Mouse (Mus musculus): ENCODE results near the gene Tbl3. TPM values are rescaled to one million over a fixed set of nuclear protein-coding genes. Genes with fewer than 3 reads are reported as not detected.

The Tbl3 gene
- polyA plus RNA-seq, 1 experiment from 2014 or later, result 29.3 TPM

GRCm38 (mm10) chr17:24739926-24740325, 32.5 kb upstream of the Tbl3 start:
- no peak for ATAC-seq (ENCODE audit: low read depth)
- WGBS (ENCODE audit: insufficient replicate concordance), result 64% methylated on average over 8 of the region's 8 CpGs
- H3K36me3 ChIP-seq (ENCODE audit: control insufficient read depth, insufficient read depth), result peaks cover 3% of the 10 kb centered on the region
- no peak overlapping the region for H3K4me2 ChIP-seq (ENCODE audit: low read depth, low read length)
- no peak overlapping the region for H3K9ac ChIP-seq (ENCODE audit: low read depth, low read length)
- H3K4me3 ChIP-seq (ENCODE audit: low read depth, low read length), result no peak overlapping the region
- H3K27me3 ChIP-seq (ENCODE audit: control insufficient read depth, insufficient read depth, low read depth, low read length), result no peaks in the 10 kb centered on the region
- H3K27ac ChIP-seq (ENCODE audit: low read length), result no peak overlapping the region
- no peaks in the 10 kb centered on the region for H3K9me3 ChIP-seq (replicated peaks; ENCODE audit: control insufficient read depth, low read length)
- H3K4me1 ChIP-seq (ENCODE audit: control insufficient read depth, low read depth, low read length), result peaks cover 29% of the 10 kb centered on the region

GRCm38 (mm10) chr17:24738238-24738637, 30.8 kb upstream of the Tbl3 start:
- peak overlapping the region; percentile 95 for H3K4me2 ChIP-seq (ENCODE audit: low read depth, low read length)
- no peak overlapping the region for H3K9ac ChIP-seq (ENCODE audit: low read depth, low read length)
- peak overlapping the region; percentile 76 for H3K4me3 ChIP-seq (ENCODE audit: low read depth, low read length)
- H3K27ac ChIP-seq (ENCODE audit: low read length), result peak overlapping the region; percentile 29; the same call in 1 of the 2 replicates
- H3K27me3 ChIP-seq (ENCODE audit: control insufficient read depth, insufficient read depth, low read depth, low read length), result no peaks in the 10 kb centered on the region
- no peaks in the 10 kb centered on the region for H3K9me3 ChIP-seq (replicated peaks; ENCODE audit: control insufficient read depth, low read length)
- peaks cover 29% of the 10 kb centered on the region for H3K4me1 ChIP-seq (ENCODE audit: control insufficient read depth, low read depth, low read length)
- ATAC-seq (ENCODE audit: low read depth), result no peak
- WGBS (ENCODE audit: insufficient replicate concordance), result 66% methylated on average over 4 of the region's 4 CpGs
- H3K36me3 ChIP-seq (ENCODE audit: control insufficient read depth, insufficient read depth), result peaks cover 3% of the 10 kb centered on the region

GRCm38 (mm10) chr17:24737135-24737810, 29.8 kb upstream of the Tbl3 start:
- Histone ChIP-seq H3K4me2 (ENCODE audit: low read depth, low read length) (peak overlapping the region; percentile 95), H3K4me3 (ENCODE audit: low read depth, low read length) (peak overlapping the region; percentile 76), H3K9me3 (replicated peaks; ENCODE audit: control insufficient read depth, low read length) (no peaks in the 10 kb centered on the region), H3K4me1 (ENCODE audit: control insufficient read depth, low read depth, low read length) (peaks cover 29% of the 10 kb centered on the region), H3K27me3 (ENCODE audit: control insufficient read depth, insufficient read depth, low read depth, low read length) (no peaks in the 10 kb centered on the region), H3K36me3 (ENCODE audit: control insufficient read depth, insufficient read depth) (peaks cover 3% of the 10 kb centered on the region), H3K27ac (ENCODE audit: low read length) (peak overlapping the region; percentile 81), H3K9ac (ENCODE audit: low read depth, low read length) (peak overlapping the region; percentile 78)
- ATAC-seq (ENCODE audit: low read depth), result no peak
- WGBS (ENCODE audit: insufficient replicate concordance), result 20% methylated on average over 8 of the region's 8 CpGs

- under 1% methylated on average over 29 of the region's 29 CpGs for WGBS (ENCODE audit: insufficient replicate concordance)
- Histone ChIP-seq H3K9ac (ENCODE audit: low read depth, low read length) (peak within 1 kb of the TSS; percentile 78), H3K4me1 (ENCODE audit: control insufficient read depth, low read depth, low read length) (peaks cover 29% of the 10 kb centered on the region), H3K4me2 (ENCODE audit: low read depth, low read length) (peak within 1 kb of the TSS; percentile 95), H3K27me3 (ENCODE audit: control insufficient read depth, insufficient read depth, low read depth, low read length) (no peaks in the 10 kb centered on the region), H3K4me3 (ENCODE audit: low read depth, low read length) (peak within 1 kb of the TSS; percentile 76), H3K27ac (ENCODE audit: low read length) (peak within 1 kb of the TSS; percentile 88), H3K9me3 (replicated peaks; ENCODE audit: control insufficient read depth, low read length) (no peaks in the 10 kb centered on the region), H3K36me3 (ENCODE audit: control insufficient read depth, insufficient read depth) (peaks cover 3% of the 10 kb centered on the region)
- ATAC-seq (ENCODE audit: low read depth), result peak; percentile 98
These were observed 29.0 kb upstream of the Tbl3 start, which contains the start of gene Msrb1 for GRCm38 (mm10) chr17:24736330-24737051. TSS of gene Msrb1 (plus strand) at chr17:24736642.

- H3K4me3 ChIP-seq (ENCODE audit: low read depth, low read length), result no peak overlapping the region
- peak overlapping the region; percentile 66 for H3K4me2 ChIP-seq (ENCODE audit: low read depth, low read length)
- ATAC-seq (ENCODE audit: low read depth), result no peak
- H3K4me1 ChIP-seq (ENCODE audit: control insufficient read depth, low read depth, low read length), result peaks cover 29% of the 10 kb centered on the region
- peak overlapping the region; percentile 88 for H3K27ac ChIP-seq (ENCODE audit: low read length)
- H3K36me3 ChIP-seq (ENCODE audit: control insufficient read depth, insufficient read depth), result peaks cover 3% of the 10 kb centered on the region
- no peak overlapping the region for H3K9ac ChIP-seq (ENCODE audit: low read depth, low read length)
- H3K9me3 ChIP-seq (replicated peaks; ENCODE audit: control insufficient read depth, low read length), result no peaks in the 10 kb centered on the region
- WGBS (ENCODE audit: insufficient replicate concordance), result 71% methylated on average over 7 of the region's 7 CpGs
- H3K27me3 ChIP-seq (ENCODE audit: control insufficient read depth, insufficient read depth, low read depth, low read length), result no peaks in the 10 kb centered on the region
These were observed 28.0 kb upstream of the Tbl3 start for GRCm38 (mm10) chr17:24735446-24735845.

- Histone ChIP-seq H3K4me3 (ENCODE audit: low read depth, low read length) (no peak overlapping the region), H3K36me3 (ENCODE audit: control insufficient read depth, insufficient read depth) (no peaks in the 10 kb centered on the region), H3K9me3 (replicated peaks; ENCODE audit: control insufficient read depth, low read length) (no peaks in the 10 kb centered on the region), H3K27ac (ENCODE audit: low read length) (no peak overlapping the region), H3K27me3 (ENCODE audit: control insufficient read depth, insufficient read depth, low read depth, low read length) (no peaks in the 10 kb centered on the region), H3K4me2 (ENCODE audit: low read depth, low read length) (no peak overlapping the region), H3K4me1 (ENCODE audit: control insufficient read depth, low read depth, low read length) (peaks cover 27% of the 10 kb centered on the region), H3K9ac (ENCODE audit: low read depth, low read length) (no peak overlapping the region)
- 48% methylated on average over 1 of the region's 1 CpGs for WGBS (ENCODE audit: insufficient replicate concordance)
- ATAC-seq (ENCODE audit: low read depth), result no peak
These were observed 27.1 kb upstream of the Tbl3 start for GRCm38 (mm10) chr17:24734513-24734912.

GRCm38 (mm10) chr17:24733434-24734050, 26.1 kb upstream of the Tbl3 start:
- 77% methylated on average over 21 of the region's 21 CpGs for WGBS (ENCODE audit: insufficient replicate concordance)

GRCm38 (mm10) chr17:24732233-24732935, 24.9 kb upstream of the Tbl3 start:
- Histone ChIP-seq H3K36me3 (ENCODE audit: control insufficient read depth, insufficient read depth) (no peaks in the 10 kb centered on the region), H3K4me2 (ENCODE audit: low read depth, low read length) (no peak overlapping the region), H3K9me3 (replicated peaks; ENCODE audit: control insufficient read depth, low read length) (no peaks in the 10 kb centered on the region), H3K4me1 (ENCODE audit: control insufficient read depth, low read depth, low read length) (peaks cover 16% of the 10 kb centered on the region), H3K27me3 (ENCODE audit: control insufficient read depth, insufficient read depth, low read depth, low read length) (no peaks in the 10 kb centered on the region; the same call in 1 of the 2 replicates), H3K4me3 (ENCODE audit: low read depth, low read length) (no peak overlapping the region), H3K9ac (ENCODE audit: low read depth, low read length) (no peak overlapping the region), H3K27ac (ENCODE audit: low read length) (no peak overlapping the region)
- WGBS (ENCODE audit: insufficient replicate concordance), result 66% methylated on average over 12 of the region's 12 CpGs
- ATAC-seq (ENCODE audit: low read depth), result no peak

More at GRCm38 (mm10) chr17:24733434-24734050, 26.1 kb upstream of the Tbl3 start:
- Histone ChIP-seq H3K9ac (ENCODE audit: low read depth, low read length) (no peak overlapping the region), H3K4me2 (ENCODE audit: low read depth, low read length) (no peak overlapping the region), H3K9me3 (replicated peaks; ENCODE audit: control insufficient read depth, low read length) (no peaks in the 10 kb centered on the region), H3K36me3 (ENCODE audit: control insufficient read depth, insufficient read depth) (no peaks in the 10 kb centered on the region), H3K4me3 (ENCODE audit: low read depth, low read length) (no peak overlapping the region), H3K4me1 (ENCODE audit: control insufficient read depth, low read depth, low read length) (peaks cover 24% of the 10 kb centered on the region), H3K27me3 (ENCODE audit: control insufficient read depth, insufficient read depth, low read depth, low read length) (no peaks in the 10 kb centered on the region), H3K27ac (ENCODE audit: low read length) (no peak overlapping the region)
- ATAC-seq (ENCODE audit: low read depth), result no peak

Measured in liver, embryonic 16.5 days (tissue).